Mouse (Mus musculus): ENCODE measurements around the gene Pigk. TPM values are rescaled to one million over a fixed set of nuclear protein-coding genes. Genes with fewer than 3 reads are reported as not detected.

The Pigk gene
- polyA plus RNA-seq, 1 experiment from 2014 or later: 42.4 TPM

DNA sequence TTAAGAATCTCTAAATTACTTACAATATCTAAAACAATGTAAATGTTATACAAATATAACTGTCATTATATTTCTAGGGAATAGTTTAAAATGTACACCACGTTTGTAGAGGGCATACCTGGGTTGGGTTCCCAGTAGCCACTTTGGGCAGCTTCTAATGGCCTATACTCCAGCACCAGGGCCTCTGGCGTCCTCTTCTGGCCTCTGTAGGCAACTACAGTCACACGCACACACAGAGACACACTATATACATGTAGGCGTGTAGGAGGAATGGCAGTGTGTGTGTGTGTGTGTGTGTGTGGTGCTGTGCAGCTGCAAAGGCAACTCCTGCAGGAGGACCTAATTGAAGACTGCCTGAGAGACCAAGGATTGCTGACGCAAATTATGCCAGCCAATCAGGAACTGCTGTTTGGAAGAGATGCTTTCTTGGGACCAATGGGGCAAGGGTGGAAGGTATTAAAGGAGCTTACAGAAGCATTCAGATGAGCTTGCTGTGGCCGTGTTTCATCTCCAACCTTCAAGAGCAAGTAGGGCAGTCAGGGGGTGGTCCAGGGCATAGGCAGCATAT lies 161.9 kb downstream of the Pigk start:
- no peak for DNase-seq (ENCODE audit: low spot score)
- ATAC-seq (ENCODE audit: insufficient read depth, low FRiP score, low TSS enrichment): no peak

DNA sequence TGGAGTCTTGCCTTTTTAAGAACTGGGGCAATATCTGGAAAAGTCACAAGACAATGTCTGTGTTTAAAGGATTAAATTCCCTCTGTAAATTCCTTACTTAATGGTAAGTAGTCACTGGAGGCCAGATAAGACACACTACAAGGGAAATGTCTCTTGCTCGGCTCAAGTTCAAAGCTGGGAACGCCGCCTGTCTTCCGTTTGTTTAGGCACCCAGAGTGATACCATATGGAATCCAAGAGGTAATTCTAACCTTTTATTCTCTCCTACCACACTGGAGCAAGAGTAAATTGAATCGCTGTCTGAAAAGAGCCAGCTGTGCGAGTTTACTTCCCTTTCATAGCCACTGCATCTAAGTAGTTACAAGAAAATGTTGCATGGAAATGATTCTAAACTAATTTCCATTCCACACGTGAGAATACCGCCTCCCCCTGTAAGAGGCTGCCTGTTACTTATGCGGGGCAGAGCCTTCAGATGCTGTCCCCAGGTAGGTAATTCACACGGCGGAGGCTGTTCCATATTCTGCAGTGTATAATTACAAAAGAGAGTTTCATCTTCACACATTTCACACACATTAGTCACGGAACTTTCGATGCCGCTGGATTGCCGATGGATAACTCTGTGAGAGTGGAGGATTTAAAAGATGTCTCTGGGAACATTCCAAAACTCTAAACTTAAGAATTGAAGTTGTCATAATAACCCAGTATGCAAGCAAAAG lies 166.4 kb downstream of the Pigk start:
- WGBS: 63% methylated on average over 15 of the region's 15 CpGs
- Histone ChIP-seq H3K9me3 (ENCODE audit: control insufficient read depth, low read length) (no peaks in the 10 kb centered on the region), H3K4me1 (ENCODE audit: control insufficient read depth, insufficient read depth, low read length) (no peaks in the 10 kb centered on the region), H3K4me2 (ENCODE audit: low read depth) (no peak overlapping the region), H3K4me3 (ENCODE audit: low read depth, low read length) (no peak overlapping the region), H3K9ac (ENCODE audit: low read length) (no peak overlapping the region), H3K27me3 (ENCODE audit: control insufficient read depth, insufficient read depth, low read length) (no peaks in the 10 kb centered on the region), H3K27ac (ENCODE audit: low read depth, low read length) (no peak overlapping the region), H3K36me3 (ENCODE audit: control insufficient read depth, insufficient read depth, low read length) (no peaks in the 10 kb centered on the region)
- DNase-seq (ENCODE audit: low spot score) (no peak), ATAC-seq (ENCODE audit: insufficient read depth, low FRiP score, low TSS enrichment) (no peak)

More for the DNA sequence above, 161.9 kb downstream of the Pigk start:
- H3K4me2 ChIP-seq (ENCODE audit: low read depth): no peak overlapping the region
- no peaks in the 10 kb centered on the region for H3K4me1 ChIP-seq (ENCODE audit: control insufficient read depth, insufficient read depth, low read length)
- no peak overlapping the region for H3K4me3 ChIP-seq (ENCODE audit: low read depth, low read length)
- H3K9me3 ChIP-seq (ENCODE audit: control insufficient read depth, low read length): no peaks in the 10 kb centered on the region
- 83% methylated on average over 6 of the region's 6 CpGs for WGBS
- no peak overlapping the region for H3K27ac ChIP-seq (ENCODE audit: low read depth, low read length)
- H3K27me3 ChIP-seq (ENCODE audit: control insufficient read depth, insufficient read depth, low read length): no peaks in the 10 kb centered on the region
- no peaks in the 10 kb centered on the region for H3K36me3 ChIP-seq (ENCODE audit: control insufficient read depth, insufficient read depth, low read length)
- no peak overlapping the region for H3K9ac ChIP-seq (ENCODE audit: low read length)

DNA sequence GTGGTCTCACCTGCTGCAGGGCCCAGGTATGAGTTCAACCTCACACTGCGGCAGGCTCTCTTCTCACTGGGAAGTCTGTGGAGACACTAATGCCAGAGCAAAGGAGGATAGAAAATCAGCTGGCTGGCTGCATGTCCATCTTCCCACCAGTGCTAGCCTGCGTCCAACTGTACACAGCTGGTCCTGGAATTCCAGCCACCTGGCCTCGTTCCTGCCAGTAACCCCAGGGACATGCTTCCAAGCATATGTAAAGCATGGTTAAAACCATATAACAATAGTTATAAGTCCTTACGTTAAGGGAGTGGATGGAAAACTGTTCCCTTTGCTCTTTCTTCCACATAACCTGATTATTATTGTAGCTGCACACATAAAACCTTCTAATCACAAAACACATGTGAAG lies 167.8 kb downstream of the Pigk start:
- Histone ChIP-seq H3K4me3 (ENCODE audit: low read depth, low read length) (no peak overlapping the region), H3K9me3 (ENCODE audit: control insufficient read depth, low read length) (no peaks in the 10 kb centered on the region), H3K4me1 (ENCODE audit: control insufficient read depth, insufficient read depth, low read length) (no peaks in the 10 kb centered on the region), H3K36me3 (ENCODE audit: control insufficient read depth, insufficient read depth, low read length) (no peaks in the 10 kb centered on the region), H3K9ac (ENCODE audit: low read length) (no peak overlapping the region), H3K4me2 (ENCODE audit: low read depth) (no peak overlapping the region), H3K27ac (ENCODE audit: low read depth, low read length) (no peak overlapping the region), H3K27me3 (ENCODE audit: control insufficient read depth, insufficient read depth, low read length) (no peaks in the 10 kb centered on the region)
- no peak for DNase-seq (ENCODE audit: low spot score)
- 85% methylated on average over 4 of the region's 4 CpGs for WGBS
- ATAC-seq (ENCODE audit: insufficient read depth, low FRiP score, low TSS enrichment): no peak

DNA sequence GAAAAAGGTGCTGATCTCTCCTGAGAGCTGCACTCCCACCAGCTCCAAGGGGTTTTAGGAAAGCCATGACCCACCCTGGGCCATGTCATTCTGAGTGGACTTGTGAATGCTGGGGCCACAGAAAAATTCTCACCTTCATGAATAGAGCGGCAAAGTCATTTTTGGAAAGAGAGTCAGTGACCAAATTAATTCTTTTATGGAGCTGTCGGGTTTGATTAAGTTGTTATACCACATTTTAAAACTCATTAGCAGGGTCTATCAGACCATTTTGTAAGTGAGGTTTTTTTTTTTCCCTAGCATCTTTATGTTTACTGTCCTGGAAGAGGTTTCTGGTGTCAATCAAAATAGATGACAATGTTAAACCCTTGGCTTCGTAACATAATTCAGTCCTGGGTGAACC lies 169.7 kb downstream of the Pigk start:
- H3K4me2 ChIP-seq (ENCODE audit: low read depth): no peak overlapping the region

DNA sequence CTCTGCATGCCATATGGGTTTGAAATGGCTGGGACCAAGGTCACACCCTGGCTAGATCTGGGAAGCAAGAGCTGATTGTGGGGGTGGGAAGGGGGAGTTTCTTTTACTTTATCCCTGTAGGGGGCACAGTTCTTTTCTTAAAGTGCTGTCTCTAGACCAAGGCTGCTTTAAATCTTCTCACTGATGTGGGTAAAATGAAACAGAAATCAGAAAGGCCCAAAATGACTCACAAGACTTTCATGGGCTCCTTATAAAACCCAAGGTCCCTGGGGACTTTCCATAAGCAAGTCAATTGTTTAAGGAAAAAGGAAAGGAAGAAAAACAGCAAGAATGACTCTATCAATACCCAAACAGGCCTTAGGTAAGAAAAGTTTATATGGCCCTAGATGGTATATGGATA lies 172.8 kb downstream of the Pigk start:
- H3K36me3 ChIP-seq (ENCODE audit: control insufficient read depth, insufficient read depth, low read length): no peaks in the 10 kb centered on the region
- H3K4me3 ChIP-seq (ENCODE audit: low read depth, low read length): no peak overlapping the region
- no peak overlapping the region for H3K27ac ChIP-seq (ENCODE audit: low read depth, low read length)
- no peak overlapping the region for H3K9ac ChIP-seq (ENCODE audit: low read length)
- H3K9me3 ChIP-seq (ENCODE audit: control insufficient read depth, low read length): no peaks in the 10 kb centered on the region
- H3K4me1 ChIP-seq (ENCODE audit: control insufficient read depth, insufficient read depth, low read length): no peaks in the 10 kb centered on the region
- H3K4me2 ChIP-seq (ENCODE audit: low read depth): no peak overlapping the region
- no peak for DNase-seq (ENCODE audit: low spot score)
- H3K27me3 ChIP-seq (ENCODE audit: control insufficient read depth, insufficient read depth, low read length): no peaks in the 10 kb centered on the region
- no peak for ATAC-seq (ENCODE audit: insufficient read depth, low FRiP score, low TSS enrichment)

More for the DNA sequence above, 169.7 kb downstream of the Pigk start:
- H3K27ac ChIP-seq (ENCODE audit: low read depth, low read length): no peak overlapping the region
- H3K4me3 ChIP-seq (ENCODE audit: low read depth, low read length): no peak overlapping the region
- H3K9me3 ChIP-seq (ENCODE audit: control insufficient read depth, low read length): no peaks in the 10 kb centered on the region
- WGBS: 79% methylated on average over 3 of the region's 3 CpGs
- no peaks in the 10 kb centered on the region for H3K27me3 ChIP-seq (ENCODE audit: control insufficient read depth, insufficient read depth, low read length)
- ATAC-seq (ENCODE audit: insufficient read depth, low FRiP score, low TSS enrichment) (no peak), DNase-seq (ENCODE audit: low spot score) (no peak)
- no peaks in the 10 kb centered on the region for H3K36me3 ChIP-seq (ENCODE audit: control insufficient read depth, insufficient read depth, low read length)
- no peaks in the 10 kb centered on the region for H3K4me1 ChIP-seq (ENCODE audit: control insufficient read depth, insufficient read depth, low read length)
- H3K9ac ChIP-seq (ENCODE audit: low read length): no peak overlapping the region

DNA sequence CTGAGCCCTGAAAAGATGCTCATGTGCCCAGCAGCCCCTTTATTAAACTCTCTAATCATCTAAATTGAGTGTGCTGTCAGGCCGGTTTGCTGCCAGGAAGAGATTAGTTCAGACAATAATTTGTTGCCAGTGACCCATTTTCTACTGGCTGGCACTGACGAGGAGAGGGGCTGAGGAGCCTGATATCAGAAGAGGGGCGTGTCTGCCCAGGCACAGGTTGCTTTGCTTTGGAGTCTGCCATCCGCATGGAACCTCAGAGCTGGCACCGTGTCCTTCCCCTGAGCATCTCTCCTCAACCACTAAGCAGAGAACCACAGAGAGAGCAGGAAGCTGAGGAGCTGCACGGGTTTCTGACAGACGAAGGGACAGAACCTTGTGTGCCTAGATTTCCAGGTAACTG lies 174.2 kb downstream of the Pigk start:
- DNase-seq (ENCODE audit: low spot score): no peak
- H3K4me2 ChIP-seq (ENCODE audit: low read depth): no peak overlapping the region
- WGBS: 83% methylated on average over 7 of the region's 7 CpGs

DNA sequence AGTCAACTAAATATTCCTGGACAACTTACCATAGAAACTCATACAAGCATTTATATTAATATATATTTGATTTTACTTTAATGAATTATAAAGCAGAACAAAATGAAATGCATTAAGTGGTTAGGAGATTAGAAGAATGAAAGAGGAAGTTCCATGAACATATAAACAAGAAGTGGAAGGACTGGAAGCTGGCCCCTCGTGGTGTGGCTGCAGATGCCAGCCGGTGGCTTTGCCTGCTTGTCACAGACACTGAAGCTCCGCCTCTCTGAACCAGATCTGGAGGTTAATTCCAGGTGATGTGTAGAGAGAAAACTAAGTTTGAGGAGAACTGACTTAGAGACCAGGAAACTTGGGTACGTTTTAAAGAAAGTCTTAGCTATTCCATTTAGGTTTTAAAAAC lies 181.0 kb downstream of the Pigk start:
- DNase-seq (ENCODE audit: low spot score): no peak
- no peak overlapping the region for H3K4me2 ChIP-seq (ENCODE audit: low read depth)
- H3K4me3 ChIP-seq (ENCODE audit: low read depth, low read length): no peak overlapping the region
- H3K27me3 ChIP-seq (ENCODE audit: control insufficient read depth, insufficient read depth, low read length): no peaks in the 10 kb centered on the region
- no peaks in the 10 kb centered on the region for H3K36me3 ChIP-seq (ENCODE audit: control insufficient read depth, insufficient read depth, low read length)
- no peak overlapping the region for H3K9ac ChIP-seq (ENCODE audit: low read length)
- H3K9me3 ChIP-seq (ENCODE audit: control insufficient read depth, low read length): no peaks in the 10 kb centered on the region
- no peak overlapping the region for H3K27ac ChIP-seq (ENCODE audit: low read depth, low read length)
- 79% methylated on average over 4 of the region's 4 CpGs for WGBS
- no peaks in the 10 kb centered on the region for H3K4me1 ChIP-seq (ENCODE audit: control insufficient read depth, insufficient read depth, low read length)
- ATAC-seq (ENCODE audit: insufficient read depth, low FRiP score, low TSS enrichment): no peak

More for the DNA sequence above, 174.2 kb downstream of the Pigk start:
- no peak for ATAC-seq (ENCODE audit: insufficient read depth, low FRiP score, low TSS enrichment)
- Histone ChIP-seq H3K36me3 (ENCODE audit: control insufficient read depth, insufficient read depth, low read length) (no peaks in the 10 kb centered on the region), H3K4me3 (ENCODE audit: low read depth, low read length) (no peak overlapping the region), H3K27ac (ENCODE audit: low read depth, low read length) (no peak overlapping the region), H3K9me3 (ENCODE audit: control insufficient read depth, low read length) (no peaks in the 10 kb centered on the region), H3K9ac (ENCODE audit: low read length) (no peak overlapping the region), H3K4me1 (ENCODE audit: control insufficient read depth, insufficient read depth, low read length) (no peaks in the 10 kb centered on the region), H3K27me3 (ENCODE audit: control insufficient read depth, insufficient read depth, low read length) (no peaks in the 10 kb centered on the region)

DNA sequence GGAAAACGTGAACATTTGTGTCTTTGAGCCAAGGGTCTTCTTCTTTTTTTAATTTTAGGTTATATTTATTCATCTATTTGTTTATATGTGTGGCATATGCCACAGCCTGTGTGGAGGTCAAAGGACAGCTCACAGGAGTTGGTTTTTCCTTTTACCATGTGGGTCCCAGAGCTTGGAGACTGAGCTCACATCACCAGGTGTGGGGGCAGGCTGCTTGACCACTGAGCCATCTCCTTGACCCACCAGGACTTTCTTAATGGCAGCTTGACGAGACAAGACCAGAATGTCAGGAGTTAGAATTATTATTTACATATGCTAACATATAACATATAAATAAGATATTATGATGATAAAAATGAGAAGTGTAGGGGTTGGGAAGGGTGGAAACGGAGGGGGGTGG lies 182.2 kb downstream of the Pigk start:
- Histone ChIP-seq H3K27ac (ENCODE audit: low read depth, low read length) (no peak overlapping the region), H3K4me2 (ENCODE audit: low read depth) (no peak overlapping the region), H3K4me1 (ENCODE audit: control insufficient read depth, insufficient read depth, low read length) (no peaks in the 10 kb centered on the region), H3K9me3 (ENCODE audit: control insufficient read depth, low read length) (no peaks in the 10 kb centered on the region), H3K27me3 (ENCODE audit: control insufficient read depth, insufficient read depth, low read length) (no peaks in the 10 kb centered on the region), H3K9ac (ENCODE audit: low read length) (no peak overlapping the region), H3K36me3 (ENCODE audit: control insufficient read depth, insufficient read depth, low read length) (no peaks in the 10 kb centered on the region), H3K4me3 (ENCODE audit: low read depth, low read length) (no peak overlapping the region)
- ATAC-seq (ENCODE audit: insufficient read depth, low FRiP score, low TSS enrichment) (no peak), DNase-seq (ENCODE audit: low spot score) (no peak)
- 78% methylated on average over 3 of the region's 3 CpGs for WGBS

DNA sequence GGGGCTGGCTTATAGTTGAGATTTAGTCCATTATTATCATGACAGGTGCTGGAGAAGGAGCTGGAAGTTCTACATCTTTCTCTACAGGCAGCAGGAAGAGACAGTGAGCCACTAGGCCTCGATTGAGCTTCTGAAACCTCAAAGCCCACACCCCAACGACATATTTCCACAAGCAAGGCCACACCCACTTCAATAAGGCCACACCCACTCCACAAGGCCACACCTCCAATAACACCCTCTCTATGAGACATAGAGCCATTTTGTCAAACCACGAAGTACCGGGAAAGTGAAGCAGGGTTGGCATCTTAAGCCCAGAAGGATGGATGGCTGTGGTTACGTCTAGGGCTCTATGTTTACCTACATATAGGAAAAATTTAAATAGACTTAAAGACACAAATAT lies 183.3 kb downstream of the Pigk start:
- ATAC-seq (ENCODE audit: insufficient read depth, low FRiP score, low TSS enrichment): no peak
- 84% methylated on average over 5 of the region's 5 CpGs for WGBS
- Histone ChIP-seq H3K9me3 (ENCODE audit: control insufficient read depth, low read length) (no peaks in the 10 kb centered on the region), H3K27ac (ENCODE audit: low read depth, low read length) (no peak overlapping the region), H3K36me3 (ENCODE audit: control insufficient read depth, insufficient read depth, low read length) (no peaks in the 10 kb centered on the region), H3K27me3 (ENCODE audit: control insufficient read depth, insufficient read depth, low read length) (no peaks in the 10 kb centered on the region), H3K4me3 (ENCODE audit: low read depth, low read length) (no peak overlapping the region), H3K4me1 (ENCODE audit: control insufficient read depth, insufficient read depth, low read length) (no peaks in the 10 kb centered on the region), H3K9ac (ENCODE audit: low read length) (no peak overlapping the region), H3K4me2 (ENCODE audit: low read depth) (no peak overlapping the region)
- DNase-seq (ENCODE audit: low spot score): no peak

Measured in neural tube, embryonic 11.5 days (tissue).